Mouse (Mus musculus): ENCODE measurements around the gene Mapkapk5.

DNA sequence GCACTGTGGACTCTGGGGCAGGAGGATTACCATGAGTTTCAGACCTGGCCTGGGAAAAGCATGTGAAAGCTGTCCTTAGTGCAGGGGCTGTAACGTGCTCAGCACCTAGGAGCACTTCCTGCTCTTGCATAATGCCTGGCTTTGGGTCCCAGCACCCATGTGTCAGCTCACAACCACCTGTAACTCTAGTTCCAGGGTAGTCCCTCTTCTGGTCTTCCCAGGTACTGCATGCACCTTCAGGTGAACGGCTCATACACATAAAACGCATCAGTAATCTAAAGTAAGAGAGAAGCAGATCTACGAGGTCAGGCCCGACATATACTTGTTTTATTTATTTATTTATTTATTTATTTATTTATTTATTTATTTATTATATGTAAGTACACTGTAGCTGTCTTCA lies 11.2 kb downstream of the Mapkapk5 start:
- TF ChIP-seq MYOD1 (IDR thresholded peaks at IDR 0.05; ENCODE audit: control insufficient read depth, insufficient read length, low read depth) (no peak), CTCF (IDR thresholded peaks at IDR 0.05; ENCODE audit: control insufficient read depth, insufficient read depth, insufficient read length) (no peak), MAX (IDR thresholded peaks at IDR 0.05) (no peak)

Data from C2C12 (cell line).